Mouse (Mus musculus) forebrain, embryonic 14.5 days (tissue): ENCODE measurements at regions not wholly inside any gene's neighbourhood (a gene's known extent, or its start where the extent isn't known, plus 50 kb on each side); places are given as distances from the start of the nearest gene placed in this dataset.

ENCODE experiments used
- ATAC-seq: fragments of 200-750 bp; cut with Nextera tagmentation; 2 replicates; pipeline ENCODE4 v1.8.0; 2017; ENCODE audit warnings: mild to moderate bottlenecking, moderate library complexity
- DNase-seq: peaks from one replicate; pipeline ENCODE4 v3.0.0-alpha.2; 2015; ENCODE audit warnings: low spot score
- H3K27ac ChIP-seq: fragments of 300-500 bp; sonication (generic); 2 replicates; pipeline ENCODE4 v1.5.1; 2014; ENCODE audit warnings: low read depth, mild to moderate bottlenecking, control low read depth, low read length, moderate library complexity
- H3K27me3 ChIP-seq: fragments of 300-500 bp; sonication (generic); replicated peaks from 2 replicates; pipeline ENCODE4 v1.6.1; 2014; ENCODE audit warnings: low read length, control low read depth, mixed read lengths; ENCODE audit not compliant: control insufficient read depth, insufficient read depth
- H3K36me3 ChIP-seq: fragments of 300-500 bp; sonication (generic); 2 replicates; pipeline ENCODE4 v1.6.1; 2014; ENCODE audit warnings: low read length, control low read depth; ENCODE audit not compliant: control insufficient read depth, insufficient read depth
- H3K4me1 ChIP-seq: fragments of 300-500 bp; sonication (generic); 2 replicates; pipeline ENCODE4 v1.6.1; 2014; ENCODE audit warnings: antibody characterized with exemption, low read length, control low read depth; ENCODE audit not compliant: control insufficient read depth, insufficient read depth
- H3K4me2 ChIP-seq: fragments of 300-500 bp; sonication (generic); 2 replicates; pipeline ENCODE4 v1.6.1; 2014; ENCODE audit warnings: mild to moderate bottlenecking, control low read depth, low read length
- H3K4me3 ChIP-seq: fragments of 300-500 bp; sonication (generic); 2 replicates; pipeline ENCODE4 v1.5.1; 2014; ENCODE audit warnings: low read depth, low read length, control low read depth
- H3K9ac ChIP-seq: fragments of 300-500 bp; sonication (generic); 2 replicates; pipeline ENCODE4 v1.6.1; 2014; ENCODE audit warnings: mild to moderate bottlenecking, low read length, control low read depth, moderate library complexity
- H3K9me3 ChIP-seq: fragments of 300-500 bp; sonication (generic); replicated peaks from 2 replicates; pipeline ENCODE4 v1.6.1; 2016; ENCODE audit warnings: low read length, control low read depth, mixed read lengths; ENCODE audit not compliant: control insufficient read depth
- WGBS: fragments of 180-500 bp; shearing (Covaris S2); extraction: QIAGEN DNeasy Blood & Tissue Kit; methylation state at CpG from one replicate; pipeline ENCODE4 v1.1.7; 2014; 5-methylcytosine and 5-hydroxymethylcytosine counted together

GRCm38 (mm10) chr15:31960301-31960700, 216.8 kb upstream of the Tas2r119 start:
- H3K27ac ChIP-seq: no peak overlapping the region
- WGBS: 83% methylated on average over 4 of the region's 4 CpGs
- no peaks in the 10 kb centered on the region for H3K4me1 ChIP-seq
- no peaks in the 10 kb centered on the region for H3K36me3 ChIP-seq
- no peak overlapping the region for H3K4me2 ChIP-seq
- no peaks in the 10 kb centered on the region for H3K27me3 ChIP-seq
- ATAC-seq (no peak), DNase-seq (no peak)
- no peak overlapping the region for H3K9ac ChIP-seq
- no peaks in the 10 kb centered on the region for H3K9me3 ChIP-seq
- H3K4me3 ChIP-seq: no peak overlapping the region

GRCm38 (mm10) chr15:31961963-31962362, 215.1 kb upstream of the Tas2r119 start:
- H3K4me1 ChIP-seq: no peaks in the 10 kb centered on the region
- no peak overlapping the region for H3K4me2 ChIP-seq
- 52% methylated on average over 2 of the region's 2 CpGs for WGBS
- no peaks in the 10 kb centered on the region for H3K27me3 ChIP-seq
- H3K36me3 ChIP-seq: no peaks in the 10 kb centered on the region
- no peak overlapping the region for H3K27ac ChIP-seq
- H3K9ac ChIP-seq: no peak overlapping the region
- DNase-seq (no peak), ATAC-seq (no peak)
- H3K4me3 ChIP-seq: no peak overlapping the region
- H3K9me3 ChIP-seq: no peaks in the 10 kb centered on the region

GRCm38 (mm10) chr15:31964911-31965310, 212.2 kb upstream of the Tas2r119 start:
- Histone ChIP-seq H3K4me1 (no peaks in the 10 kb centered on the region), H3K4me2 (no peak overlapping the region), H3K27ac (no peak overlapping the region), H3K9ac (no peak overlapping the region), H3K36me3 (no peaks in the 10 kb centered on the region), H3K4me3 (no peak overlapping the region), H3K9me3 (no peaks in the 10 kb centered on the region), H3K27me3 (no peaks in the 10 kb centered on the region)
- DNase-seq (no peak), ATAC-seq (no peak)
- WGBS: 96% methylated on average over 6 of the region's 6 CpGs

- no peak overlapping the region for H3K27ac ChIP-seq
- H3K4me2 ChIP-seq: no peak overlapping the region
- 91% methylated on average over 4 of the region's 4 CpGs for WGBS
- H3K4me1 ChIP-seq: no peaks in the 10 kb centered on the region
- no peaks in the 10 kb centered on the region for H3K36me3 ChIP-seq
- H3K4me3 ChIP-seq: no peak overlapping the region
- no peaks in the 10 kb centered on the region for H3K9me3 ChIP-seq
- ATAC-seq (no peak), DNase-seq (no peak)
- H3K27me3 ChIP-seq: no peaks in the 10 kb centered on the region
- H3K9ac ChIP-seq: no peak overlapping the region
Observed at GRCm38 (mm10) chr15:31965542-31965941, 211.5 kb upstream of the Tas2r119 start.

GRCm38 (mm10) chr15:31972891-31973290, 204.2 kb upstream of the Tas2r119 start:
- Histone ChIP-seq H3K36me3 (no peaks in the 10 kb centered on the region), H3K9me3 (no peaks in the 10 kb centered on the region), H3K4me2 (no peak overlapping the region), H3K4me1 (no peaks in the 10 kb centered on the region), H3K27ac (no peak overlapping the region), H3K27me3 (no peaks in the 10 kb centered on the region), H3K9ac (no peak overlapping the region), H3K4me3 (no peak overlapping the region)
- WGBS: 90% methylated on average over 7 of the region's 7 CpGs
- no peak for DNase-seq
- no peak for ATAC-seq

- peak; percentile 6 for DNase-seq
- ATAC-seq: no peak
- Histone ChIP-seq H3K36me3 (no peaks in the 10 kb centered on the region), H3K27ac (no peak overlapping the region), H3K4me1 (no peaks in the 10 kb centered on the region), H3K4me3 (no peak overlapping the region), H3K9ac (no peak overlapping the region), H3K9me3 (no peaks in the 10 kb centered on the region), H3K27me3 (no peaks in the 10 kb centered on the region), H3K4me2 (no peak overlapping the region)
- 85% methylated on average over 11 of the region's 11 CpGs for WGBS
Observed at GRCm38 (mm10) chr15:31973889-31974288, 203.2 kb upstream of the Tas2r119 start.

- H3K9ac ChIP-seq: no peak overlapping the region
- ATAC-seq: no peak
- WGBS: 80% methylated on average over 4 of the region's 4 CpGs
Observed at GRCm38 (mm10) chr15:31976461-31976860, 200.6 kb upstream of the Tas2r119 start.

GRCm38 (mm10) chr15:31977563-31977962, 199.5 kb upstream of the Tas2r119 start:
- no peak for DNase-seq
- ATAC-seq: no peak
- Histone ChIP-seq H3K27me3 (no peaks in the 10 kb centered on the region), H3K9me3 (no peaks in the 10 kb centered on the region), H3K4me2 (no peak overlapping the region), H3K4me3 (no peak overlapping the region), H3K4me1 (no peaks in the 10 kb centered on the region), H3K36me3 (no peaks in the 10 kb centered on the region), H3K27ac (no peak overlapping the region), H3K9ac (no peak overlapping the region)
- 85% methylated on average over 3 of the region's 3 CpGs for WGBS

More at GRCm38 (mm10) chr15:31976461-31976860, 200.6 kb upstream of the Tas2r119 start:
- DNase-seq: no peak
- no peaks in the 10 kb centered on the region for H3K36me3 ChIP-seq
- H3K4me3 ChIP-seq: no peak overlapping the region
- H3K27ac ChIP-seq: no peak overlapping the region
- H3K27me3 ChIP-seq: no peaks in the 10 kb centered on the region
- H3K4me1 ChIP-seq: no peaks in the 10 kb centered on the region
- no peak overlapping the region for H3K4me2 ChIP-seq
- no peaks in the 10 kb centered on the region for H3K9me3 ChIP-seq

GRCm38 (mm10) chr15:31979961-31980360, 197.1 kb upstream of the Tas2r119 start:
- H3K4me2 ChIP-seq: no peak overlapping the region
- no peaks in the 10 kb centered on the region for H3K27me3 ChIP-seq
- no peaks in the 10 kb centered on the region for H3K4me1 ChIP-seq
- 26% methylated on average over 7 of the region's 7 CpGs for WGBS
- no peak overlapping the region for H3K27ac ChIP-seq
- ATAC-seq (peak; percentile 34; the same call in 1 of the 2 replicates), DNase-seq (peak; percentile 61)
- no peak overlapping the region for H3K9ac ChIP-seq
- no peak overlapping the region for H3K4me3 ChIP-seq
- H3K36me3 ChIP-seq: no peaks in the 10 kb centered on the region
- H3K9me3 ChIP-seq: no peaks in the 10 kb centered on the region
